Mouse (Mus musculus): Measurements from ENCODE around the gene Pgbd5.

- TF ChIP-seq POLR2A (IDR thresholded peaks at IDR 0.05; ENCODE audit: low read depth, low read length) (no peak), CTCF (IDR thresholded peaks at IDR 0.05; ENCODE audit: extremely low read depth, insufficient read depth, insufficient read length, insufficient replicate concordance) (no peak)
These were observed 23.7 kb downstream of the Pgbd5 start for GRCm38 (mm10) chr8:124415789-124416188.

Measured in spleen, adult 2 months (tissue).